Mouse (Mus musculus): ENCODE data around the gene Lrmda. TPM values are rescaled to one million over a fixed set of nuclear protein-coding genes. Genes with fewer than 3 reads are reported as not detected.

Lrmda gene
- polyA plus RNA-seq, 1 experiment from 2014 or later = 0.20 TPM

DNA sequence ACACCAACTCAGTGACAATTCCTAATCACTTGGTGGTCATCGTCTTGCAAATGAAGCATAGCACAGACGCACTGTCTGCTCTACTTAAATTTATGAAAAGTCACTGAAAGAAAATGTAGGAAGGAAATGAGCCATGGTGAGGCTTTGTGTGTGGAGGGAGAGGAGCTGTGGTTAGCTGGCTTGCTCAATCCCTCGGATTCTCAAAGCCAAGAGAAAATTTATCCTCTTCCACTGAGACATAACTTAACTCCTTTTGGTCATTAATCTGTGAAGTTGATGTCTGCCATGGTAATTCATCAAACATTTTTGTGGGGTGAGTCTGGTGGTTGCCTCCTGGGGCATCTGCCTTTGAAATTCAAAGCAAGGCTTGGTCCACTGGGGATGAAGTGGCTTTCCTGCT lies 867.7 kb downstream of the Lrmda start:
- Histone ChIP-seq H3K4me2 (ENCODE audit: low read depth, severe bottlenecking) (no peak overlapping the region), H3K4me3 (ENCODE audit: low read depth, low read length) (no peak overlapping the region), H3K27ac (replicated peaks; ENCODE audit: low read depth, low read length) (no peak overlapping the region)

DNA sequence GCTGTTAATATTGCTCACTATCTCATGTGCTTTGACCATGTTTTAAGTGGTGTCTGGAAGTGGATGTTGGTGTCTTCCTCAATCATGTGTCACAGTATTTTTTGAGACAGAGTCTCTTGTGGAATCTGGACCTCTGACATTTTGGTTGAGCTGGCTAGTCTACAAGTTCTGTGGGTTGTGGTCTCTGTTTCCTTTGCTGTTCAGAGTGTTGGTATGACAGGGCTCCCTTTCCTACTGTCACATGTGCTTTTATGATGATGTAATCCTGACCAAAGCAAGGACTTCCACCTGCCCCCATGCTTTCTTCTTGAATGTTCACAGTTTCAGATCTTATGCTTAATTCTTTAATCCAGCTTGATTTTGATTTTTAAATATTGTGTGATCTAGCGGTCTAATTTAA lies 879.8 kb downstream of the Lrmda start:
- Histone ChIP-seq H3K4me3 (ENCODE audit: low read depth, low read length) (no peak overlapping the region), H3K36me3 (ENCODE audit: control insufficient read depth, insufficient read depth, low read length) (no peaks in the 10 kb centered on the region), H3K9me3 (ENCODE audit: control insufficient read depth, low read length) (no peaks in the 10 kb centered on the region), H3K27me3 (ENCODE audit: control insufficient read depth, insufficient read depth, low read length) (no peaks in the 10 kb centered on the region), H3K9ac (ENCODE audit: low read length) (no peak overlapping the region), H3K27ac (replicated peaks; ENCODE audit: low read depth, low read length) (no peak overlapping the region), H3K4me2 (ENCODE audit: low read depth, severe bottlenecking) (no peak overlapping the region), H3K4me1 (ENCODE audit: control insufficient read depth, insufficient read depth, low read length) (no peaks in the 10 kb centered on the region)
- ATAC-seq (ENCODE audit: insufficient number of reproducible peaks, low FRiP score, low TSS enrichment, low read depth) = no peak
- 89% methylated on average over 1 of the region's 1 CpGs for WGBS
- DNase-seq (ENCODE audit: low spot score) = no peak

More for the DNA sequence above, 867.7 kb downstream of the Lrmda start:
- no peaks in the 10 kb centered on the region for H3K4me1 ChIP-seq (ENCODE audit: control insufficient read depth, insufficient read depth, low read length)
- no peaks in the 10 kb centered on the region for H3K36me3 ChIP-seq (ENCODE audit: control insufficient read depth, insufficient read depth, low read length)
- H3K27me3 ChIP-seq (ENCODE audit: control insufficient read depth, insufficient read depth, low read length) = no peaks in the 10 kb centered on the region
- no peak overlapping the region for H3K9ac ChIP-seq (ENCODE audit: low read length)
- ATAC-seq (ENCODE audit: insufficient number of reproducible peaks, low FRiP score, low TSS enrichment, low read depth) = no peak
- peak; percentile 17 for DNase-seq (ENCODE audit: low spot score)
- no peaks in the 10 kb centered on the region for H3K9me3 ChIP-seq (ENCODE audit: control insufficient read depth, low read length)
- WGBS = 84% methylated on average over 3 of the region's 3 CpGs

DNA sequence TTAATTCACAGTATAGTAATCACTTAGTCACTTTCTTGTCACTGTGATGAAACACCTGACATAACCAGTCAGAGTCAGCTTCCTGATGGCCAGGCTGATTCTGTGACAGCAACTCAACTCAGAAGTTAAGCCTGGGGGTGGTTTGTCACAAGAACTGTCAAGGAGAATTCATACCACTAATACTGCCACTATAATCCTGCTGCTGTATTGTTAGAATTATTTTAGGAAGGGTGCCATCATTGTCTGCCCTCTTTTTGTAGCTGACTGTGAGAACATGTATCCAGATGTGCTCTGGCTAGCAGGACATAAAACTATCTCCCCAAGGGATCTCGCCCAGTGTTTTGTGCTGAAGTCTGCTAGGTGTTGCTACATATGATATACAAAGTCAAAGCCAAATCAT lies 882.6 kb downstream of the Lrmda start:
- Histone ChIP-seq H3K4me3 (ENCODE audit: low read depth, low read length) (no peak overlapping the region), H3K27me3 (ENCODE audit: control insufficient read depth, insufficient read depth, low read length) (no peaks in the 10 kb centered on the region), H3K9ac (ENCODE audit: low read length) (no peak overlapping the region), H3K27ac (replicated peaks; ENCODE audit: low read depth, low read length) (no peak overlapping the region), H3K4me2 (ENCODE audit: low read depth, severe bottlenecking) (no peak overlapping the region), H3K4me1 (ENCODE audit: control insufficient read depth, insufficient read depth, low read length) (peaks cover 9% of the 10 kb centered on the region), H3K9me3 (ENCODE audit: control insufficient read depth, low read length) (no peaks in the 10 kb centered on the region), H3K36me3 (ENCODE audit: control insufficient read depth, insufficient read depth, low read length) (no peaks in the 10 kb centered on the region)
- DNase-seq (ENCODE audit: low spot score) = peak; percentile 0
- ATAC-seq (ENCODE audit: insufficient number of reproducible peaks, low FRiP score, low TSS enrichment, low read depth) = no peak
- 90% methylated on average over 1 of the region's 1 CpGs for WGBS

DNA sequence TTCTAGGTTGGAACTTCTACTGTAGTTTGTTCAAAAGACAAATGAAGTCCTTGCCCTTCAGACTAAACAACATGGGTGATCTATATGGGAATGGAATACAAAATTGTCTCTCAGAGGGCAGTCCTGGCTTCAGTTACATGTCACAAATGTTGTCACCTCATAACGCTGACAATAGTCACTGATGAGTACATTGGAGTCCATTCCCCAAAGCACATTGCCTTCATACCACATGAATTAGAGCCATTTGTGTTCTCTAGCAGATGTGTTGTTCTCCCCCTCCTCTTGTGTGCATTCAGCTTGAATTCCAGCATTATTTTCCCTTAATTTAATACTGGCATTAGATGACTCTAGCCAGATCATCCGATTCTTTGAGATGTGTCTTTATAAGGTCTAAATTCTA lies 883.4 kb downstream of the Lrmda start:
- no peak overlapping the region for H3K27ac ChIP-seq (replicated peaks; ENCODE audit: low read depth, low read length)
- DNase-seq (ENCODE audit: low spot score) (peak; percentile 12), ATAC-seq (ENCODE audit: insufficient number of reproducible peaks, low FRiP score, low TSS enrichment, low read depth) (no peak)
- no peak overlapping the region for H3K4me2 ChIP-seq (ENCODE audit: low read depth, severe bottlenecking)
- peaks cover 13% of the 10 kb centered on the region for H3K4me1 ChIP-seq (ENCODE audit: control insufficient read depth, insufficient read depth, low read length)
- no peak overlapping the region for H3K4me3 ChIP-seq (ENCODE audit: low read depth, low read length)
- H3K36me3 ChIP-seq (ENCODE audit: control insufficient read depth, insufficient read depth, low read length) = no peaks in the 10 kb centered on the region
- no peaks in the 10 kb centered on the region for H3K27me3 ChIP-seq (ENCODE audit: control insufficient read depth, insufficient read depth, low read length)
- no peak overlapping the region for H3K9ac ChIP-seq (ENCODE audit: low read length)
- no peaks in the 10 kb centered on the region for H3K9me3 ChIP-seq (ENCODE audit: control insufficient read depth, low read length)
- WGBS = 96% methylated on average over 2 of the region's 2 CpGs

DNA sequence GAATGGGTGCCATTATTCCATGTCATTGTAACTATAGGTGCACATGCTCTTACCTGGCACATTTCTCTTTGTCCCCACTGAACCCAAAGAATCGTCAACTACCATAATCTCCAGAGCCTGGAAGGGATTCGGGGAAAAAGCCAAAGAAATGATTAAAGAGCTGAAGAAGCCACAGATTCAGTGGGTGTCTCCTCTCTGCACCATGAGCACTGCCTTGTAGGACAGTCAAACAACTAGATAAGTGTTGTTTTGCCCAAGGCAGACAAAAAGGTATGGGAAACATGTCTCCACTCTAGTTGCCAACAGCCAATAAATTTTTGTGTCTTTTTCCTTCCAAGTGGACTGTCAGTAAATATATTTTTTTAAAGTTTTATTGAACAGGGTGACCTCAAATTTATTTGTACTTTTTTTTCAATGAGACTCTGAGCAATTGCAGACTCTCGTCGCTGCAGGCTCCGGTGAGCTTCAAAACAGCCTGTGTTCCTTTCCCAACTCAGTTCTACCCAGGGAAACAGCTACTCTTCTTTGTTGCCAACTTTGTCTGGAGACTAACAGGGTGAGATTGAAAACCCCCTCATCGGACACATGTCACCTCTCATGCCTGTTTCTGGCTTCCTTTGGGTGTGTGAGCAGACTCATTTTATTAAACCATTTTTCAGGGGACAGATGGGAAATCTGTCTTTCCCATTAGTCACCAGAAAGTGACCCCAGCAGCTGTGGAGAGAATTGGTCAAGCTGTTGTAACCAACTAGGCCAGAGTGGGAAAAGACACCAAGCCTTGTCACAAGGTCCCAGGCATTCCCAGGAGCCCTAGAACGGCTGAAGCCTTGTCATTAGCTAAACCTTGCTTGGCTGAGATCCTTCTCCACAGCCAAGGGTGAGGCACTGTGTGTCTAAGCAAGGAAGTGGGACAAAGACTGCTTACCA lies 886.5 kb downstream of the Lrmda start:
- Histone ChIP-seq H3K4me1 (ENCODE audit: control insufficient read depth, insufficient read depth, low read length) (peaks cover 15% of the 10 kb centered on the region), H3K9ac (ENCODE audit: low read length) (no peak overlapping the region), H3K27ac (replicated peaks; ENCODE audit: low read depth, low read length) (peak overlapping the region; percentile 9; the same call in 1 of the 2 replicates), H3K4me2 (ENCODE audit: low read depth, severe bottlenecking) (no peak overlapping the region), H3K4me3 (ENCODE audit: low read depth, low read length) (no peak overlapping the region), H3K36me3 (ENCODE audit: control insufficient read depth, insufficient read depth, low read length) (no peaks in the 10 kb centered on the region), H3K9me3 (ENCODE audit: control insufficient read depth, low read length) (no peaks in the 10 kb centered on the region), H3K27me3 (ENCODE audit: control insufficient read depth, insufficient read depth, low read length) (no peaks in the 10 kb centered on the region)
- DNase-seq (ENCODE audit: low spot score) (peak; percentile 56), ATAC-seq (ENCODE audit: insufficient number of reproducible peaks, low FRiP score, low TSS enrichment, low read depth) (no peak)
- 64% methylated on average over 7 of the region's 7 CpGs for WGBS

DNA sequence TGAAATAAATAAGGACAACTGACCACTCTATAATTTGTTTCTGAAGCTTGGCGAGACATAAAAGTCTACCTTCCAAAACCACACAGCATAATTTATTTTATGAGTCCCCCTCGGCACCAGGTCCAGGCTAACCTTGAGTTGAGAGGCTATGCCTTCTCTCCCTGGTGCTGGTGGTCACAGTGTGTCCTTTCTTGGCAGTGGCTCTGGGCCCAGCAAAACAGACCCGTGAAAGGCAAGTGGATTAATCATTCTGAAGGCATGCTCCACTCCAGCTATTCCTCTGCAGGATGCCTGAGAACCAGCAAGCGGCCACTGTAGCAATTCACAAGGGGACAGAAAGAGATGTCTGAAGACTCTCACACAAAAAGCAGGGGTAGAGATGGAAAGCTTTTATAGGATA lies 887.2 kb downstream of the Lrmda start:
- H3K36me3 ChIP-seq (ENCODE audit: control insufficient read depth, insufficient read depth, low read length) = no peaks in the 10 kb centered on the region
- peak overlapping the region; percentile 9 for H3K27ac ChIP-seq (replicated peaks; ENCODE audit: low read depth, low read length)
- peaks cover 15% of the 10 kb centered on the region for H3K4me1 ChIP-seq (ENCODE audit: control insufficient read depth, insufficient read depth, low read length)
- H3K4me2 ChIP-seq (ENCODE audit: low read depth, severe bottlenecking) = no peak overlapping the region
- no peak overlapping the region for H3K9ac ChIP-seq (ENCODE audit: low read length)
- H3K9me3 ChIP-seq (ENCODE audit: control insufficient read depth, low read length) = no peaks in the 10 kb centered on the region
- H3K4me3 ChIP-seq (ENCODE audit: low read depth, low read length) = no peak overlapping the region
- no peaks in the 10 kb centered on the region for H3K27me3 ChIP-seq (ENCODE audit: control insufficient read depth, insufficient read depth, low read length)
- DNase-seq (ENCODE audit: low spot score) (peak; percentile 59), ATAC-seq (ENCODE audit: insufficient number of reproducible peaks, low FRiP score, low TSS enrichment, low read depth) (0 out of 2 replicates have a peak, but pooled peaks have one; percentile 42)
- 36% methylated on average over 4 of the region's 4 CpGs for WGBS

DNA sequence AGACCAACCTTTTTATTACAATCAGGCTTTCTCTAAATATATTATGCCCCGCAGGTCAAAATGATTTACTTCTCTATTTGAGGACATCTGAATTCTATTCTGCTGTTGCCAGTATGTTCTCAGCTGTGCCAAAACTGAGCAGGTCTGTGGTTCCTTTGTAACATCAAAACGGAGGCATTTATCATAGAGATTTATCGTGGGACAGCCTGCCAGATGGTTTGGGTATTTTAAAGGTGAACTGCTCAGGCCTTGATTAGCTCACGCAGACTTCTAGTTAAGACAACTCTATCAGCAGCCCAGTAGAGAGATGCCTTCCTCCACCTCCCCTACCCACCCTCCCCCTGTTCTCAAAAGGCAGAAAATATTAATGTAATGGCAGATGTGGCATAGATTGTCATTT lies 887.7 kb downstream of the Lrmda start:
- Histone ChIP-seq H3K27ac (replicated peaks; ENCODE audit: low read depth, low read length) (0 out of 2 replicates have a peak overlapping the region, but pooled peaks have one; percentile 2), H3K4me3 (ENCODE audit: low read depth, low read length) (no peak overlapping the region), H3K9me3 (ENCODE audit: control insufficient read depth, low read length) (no peaks in the 10 kb centered on the region), H3K4me2 (ENCODE audit: low read depth, severe bottlenecking) (no peak overlapping the region), H3K27me3 (ENCODE audit: control insufficient read depth, insufficient read depth, low read length) (no peaks in the 10 kb centered on the region), H3K9ac (ENCODE audit: low read length) (no peak overlapping the region), H3K36me3 (ENCODE audit: control insufficient read depth, insufficient read depth, low read length) (no peaks in the 10 kb centered on the region), H3K4me1 (ENCODE audit: control insufficient read depth, insufficient read depth, low read length) (peaks cover 15% of the 10 kb centered on the region)
- no peak for ATAC-seq (ENCODE audit: insufficient number of reproducible peaks, low FRiP score, low TSS enrichment, low read depth)
- peak; percentile 70 for DNase-seq (ENCODE audit: low spot score)
- 35% methylated on average over 4 of the region's 4 CpGs for WGBS

DNA sequence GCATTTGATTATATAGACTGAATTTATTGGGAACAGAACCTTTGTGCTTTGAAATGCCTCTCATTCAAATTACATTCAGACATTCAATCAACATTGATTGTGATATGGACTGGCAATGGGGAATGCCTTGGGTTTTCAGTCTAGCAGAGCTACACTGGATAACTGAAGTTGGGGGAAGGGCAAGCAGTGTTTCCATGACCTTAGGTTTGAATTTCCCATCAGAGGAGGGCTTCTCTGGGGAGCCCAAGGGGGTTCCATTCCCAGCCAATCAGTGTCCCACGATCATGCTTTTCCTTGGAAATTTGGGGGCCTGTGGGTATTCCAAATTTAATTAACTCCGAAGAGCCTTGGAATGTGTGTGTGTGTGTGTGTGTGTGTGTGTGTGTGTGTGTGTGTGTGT lies 888.5 kb downstream of the Lrmda start:
- H3K27ac ChIP-seq (replicated peaks; ENCODE audit: low read depth, low read length) = no peak overlapping the region
- no peaks in the 10 kb centered on the region for H3K36me3 ChIP-seq (ENCODE audit: control insufficient read depth, insufficient read depth, low read length)
- peaks cover 15% of the 10 kb centered on the region for H3K4me1 ChIP-seq (ENCODE audit: control insufficient read depth, insufficient read depth, low read length)
- H3K27me3 ChIP-seq (ENCODE audit: control insufficient read depth, insufficient read depth, low read length) = no peaks in the 10 kb centered on the region
- no peak overlapping the region for H3K4me3 ChIP-seq (ENCODE audit: low read depth, low read length)
- no peak for ATAC-seq (ENCODE audit: insufficient number of reproducible peaks, low FRiP score, low TSS enrichment, low read depth)
- WGBS = 69% methylated on average over 2 of the region's 2 CpGs
- H3K4me2 ChIP-seq (ENCODE audit: low read depth, severe bottlenecking) = no peak overlapping the region
- no peak overlapping the region for H3K9ac ChIP-seq (ENCODE audit: low read length)
- H3K9me3 ChIP-seq (ENCODE audit: control insufficient read depth, low read length) = no peaks in the 10 kb centered on the region
- DNase-seq (ENCODE audit: low spot score) = peak; percentile 41
